Mouse (Mus musculus): ENCODE measurements around the gene Ift46.

DNA sequence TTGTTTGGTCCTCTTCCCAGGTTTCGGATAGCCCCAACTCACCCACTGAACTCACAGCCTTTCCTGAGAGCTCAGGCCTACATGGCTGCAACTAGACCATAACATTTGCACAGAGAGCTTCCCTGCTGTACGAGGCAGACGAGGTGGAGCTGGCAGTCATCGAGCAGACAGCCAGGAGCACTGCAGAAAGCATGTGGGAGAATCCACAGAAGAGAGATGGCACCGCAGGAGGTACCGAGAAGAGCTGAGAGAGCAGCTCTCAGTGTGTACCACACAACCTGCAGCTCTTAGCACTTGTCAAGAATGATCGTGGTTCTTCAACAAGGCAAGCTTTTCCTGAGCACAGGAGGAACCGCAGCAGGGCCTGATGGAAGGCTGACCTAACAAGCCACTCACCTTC lies 46.5 kb downstream of the Ift46 start:
- TF ChIP-seq CTCF (IDR thresholded peaks at IDR 0.05 in 2 of 3, conservative IDR thresholded peaks at IDR 0.05 in 1 of 3; ENCODE audit: control insufficient read depth in 1 of 3, insufficient read depth in 1 of 3, low read depth in 2 of 3, low read length in 3 of 3, poor library complexity in 1 of 3, severe bottlenecking in 1 of 3): no peak
- no peak for TF ChIP-seq CHD2 (IDR thresholded peaks at IDR 0.05; ENCODE audit: low read length)
- TF ChIP-seq MYC (IDR thresholded peaks at IDR 0.05; ENCODE audit: low read depth, low read length): no peak
- no peak for TF ChIP-seq E2F4 (IDR thresholded peaks at IDR 0.05; ENCODE audit: borderline replicate concordance, low read depth, low read length)
- no peak for TF ChIP-seq TCF12 (IDR thresholded peaks at IDR 0.05; ENCODE audit: low read depth, low read length)
- no peak for TF ChIP-seq MXI1 (IDR thresholded peaks at IDR 0.05; ENCODE audit: low read depth, low read length)
- TF ChIP-seq POLR2A (IDR thresholded peaks at IDR 0.05; ENCODE audit: control insufficient read depth in 1 of 2, insufficient read depth in 1 of 2, low read depth in 1 of 2, low read length in 2 of 2, poor library complexity in 1 of 2): no peak
- no peak for TF ChIP-seq ELF1 (IDR thresholded peaks at IDR 0.05; ENCODE audit: low read depth, low read length)
- TF ChIP-seq ZNF384 (IDR thresholded peaks at IDR 0.05; ENCODE audit: low read depth, low read length): no peak
- TF ChIP-seq ZC3H11A (IDR thresholded peaks at IDR 0.05; ENCODE audit: low read depth, low read length): no peak
- TF ChIP-seq CHD1 (IDR thresholded peaks at IDR 0.05; ENCODE audit: low read depth, low read length): no peak
